Mouse (Mus musculus): ENCODE measurements around the gene Zfyve27. TPM values are rescaled to one million over a fixed set of nuclear protein-coding genes. Genes with fewer than 3 reads are reported as not detected.

Gene Zfyve27
- total RNA-seq, 2 experiments from 2014 or later: 28.4 to 32.4 TPM

DNA sequence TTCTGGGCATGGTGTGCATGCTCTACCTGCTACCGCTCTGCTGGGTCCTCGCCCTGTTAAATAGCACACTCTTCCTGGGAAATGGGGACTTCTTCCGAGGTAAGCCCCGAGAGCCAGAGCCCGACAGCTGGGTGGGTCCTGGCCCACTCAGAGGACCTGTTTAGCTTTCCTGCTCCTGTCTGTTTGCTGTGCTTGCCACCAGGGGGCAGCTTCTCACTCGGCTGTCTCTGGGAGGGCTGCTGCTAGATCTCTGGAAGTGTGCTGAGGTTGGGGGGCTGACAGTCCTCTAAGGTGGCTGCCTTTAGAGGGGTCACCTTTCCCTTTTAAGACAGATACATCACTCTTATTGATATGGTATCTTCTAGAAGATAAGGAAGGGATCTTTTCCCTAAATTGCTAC is 18.9 kb downstream of the Zfyve27 start:
- DNase-seq: peak; percentile 32

DNA sequence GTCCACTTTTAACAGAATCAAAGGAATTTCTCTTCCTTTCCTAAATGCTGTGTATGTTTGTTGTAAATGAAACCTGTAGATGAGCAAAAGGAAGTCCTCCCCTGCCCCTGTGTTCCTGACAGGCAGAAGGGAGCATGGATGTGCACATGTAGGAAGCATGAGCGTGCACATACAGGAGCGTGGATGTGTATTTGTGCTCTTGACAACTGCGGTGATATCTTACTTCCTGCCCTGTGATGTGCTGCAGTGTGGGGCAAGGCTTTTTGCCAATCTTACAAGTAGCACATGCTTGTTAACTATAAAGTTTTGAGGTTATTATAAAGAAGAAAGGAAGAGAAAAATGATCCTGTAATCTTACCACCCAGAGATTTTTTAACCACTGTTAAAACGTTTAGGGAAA is 26.0 kb downstream of the Zfyve27 start:
- DNase-seq: no peak

DNA sequence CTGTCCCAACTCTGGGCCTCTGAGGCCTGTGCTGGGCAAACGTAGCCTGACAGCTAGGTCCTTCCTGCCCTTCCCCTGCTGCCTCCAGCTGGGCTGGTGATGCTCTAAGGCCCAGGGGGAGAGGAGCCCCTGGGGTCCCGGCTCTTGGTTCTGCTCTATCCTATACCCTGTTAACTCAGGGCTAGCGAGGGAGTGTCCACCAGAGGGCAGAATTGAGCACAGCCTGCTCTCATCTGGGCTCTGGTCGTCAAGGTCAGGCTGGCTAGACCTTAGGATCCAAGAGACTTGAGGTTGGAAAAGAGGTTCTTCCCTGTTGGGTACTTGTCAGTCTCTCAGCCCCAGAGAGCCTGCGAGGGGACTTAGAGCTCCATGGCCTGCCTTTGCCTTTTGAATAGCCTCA is 26.7 kb downstream of the Zfyve27 start:
- DNase-seq: peak; percentile 77

DNA sequence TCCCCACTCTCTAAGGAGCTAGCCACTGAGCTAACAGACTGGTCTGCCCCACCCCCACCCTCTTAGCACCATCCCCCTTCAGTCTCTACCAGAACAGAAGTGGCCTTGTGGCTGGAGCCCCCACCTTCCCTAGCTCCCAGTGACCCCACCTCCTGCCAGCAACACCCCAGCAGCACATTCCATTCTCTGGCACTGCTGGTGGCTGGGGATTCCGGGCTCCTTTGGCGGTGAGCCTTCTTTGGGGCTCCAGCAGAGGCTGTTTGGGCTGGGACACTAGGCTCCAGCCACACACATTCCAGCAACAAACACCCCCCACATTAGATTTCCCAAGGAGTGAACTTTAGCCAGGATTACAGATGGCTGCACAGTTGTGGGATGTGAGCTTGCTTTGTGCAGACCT is 29.6 kb downstream of the Zfyve27 start:
- peak; percentile 25 for DNase-seq

DNA sequence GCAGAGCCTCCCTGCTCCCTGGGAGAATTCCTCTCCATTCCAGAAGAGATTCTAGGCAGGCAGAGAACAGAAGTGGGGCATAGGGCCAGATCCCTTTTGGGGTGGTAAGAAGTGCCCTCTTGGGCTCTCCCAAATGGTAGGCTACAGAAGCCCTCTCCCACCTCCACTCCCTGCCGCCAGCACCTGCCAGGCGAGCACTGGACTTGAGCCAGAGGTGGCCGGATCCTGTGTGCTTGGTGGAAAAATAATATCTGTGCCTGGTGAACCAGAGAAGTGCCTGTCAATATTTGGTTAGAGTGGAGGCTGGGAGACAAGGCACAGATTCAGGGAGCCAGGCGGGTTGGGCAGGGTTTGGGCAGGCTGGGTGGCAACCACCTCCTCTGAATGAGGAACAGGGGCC is 32.6 kb downstream of the Zfyve27 start:
- no peak for DNase-seq

DNA sequence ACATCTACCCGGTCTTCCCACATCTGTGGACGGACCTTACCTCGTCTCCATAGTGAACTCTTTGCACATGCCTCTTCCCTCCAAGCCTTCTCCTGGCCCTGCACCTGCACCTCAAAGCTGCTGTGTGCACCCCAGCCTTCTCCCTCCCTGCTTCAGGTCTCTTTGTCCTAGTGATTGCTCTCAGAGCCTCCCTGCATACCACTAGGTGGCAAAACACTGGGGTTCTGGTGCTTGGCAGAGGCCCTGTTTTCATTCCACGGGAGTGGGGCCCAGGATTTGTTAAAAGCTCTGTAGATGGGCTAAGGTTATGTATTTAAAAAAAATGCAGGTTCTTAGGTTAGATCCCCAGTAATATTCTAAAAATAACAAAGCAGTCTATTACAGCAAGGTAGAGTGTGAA is 33.3 kb downstream of the Zfyve27 start:
- DNase-seq: no peak

DNA sequence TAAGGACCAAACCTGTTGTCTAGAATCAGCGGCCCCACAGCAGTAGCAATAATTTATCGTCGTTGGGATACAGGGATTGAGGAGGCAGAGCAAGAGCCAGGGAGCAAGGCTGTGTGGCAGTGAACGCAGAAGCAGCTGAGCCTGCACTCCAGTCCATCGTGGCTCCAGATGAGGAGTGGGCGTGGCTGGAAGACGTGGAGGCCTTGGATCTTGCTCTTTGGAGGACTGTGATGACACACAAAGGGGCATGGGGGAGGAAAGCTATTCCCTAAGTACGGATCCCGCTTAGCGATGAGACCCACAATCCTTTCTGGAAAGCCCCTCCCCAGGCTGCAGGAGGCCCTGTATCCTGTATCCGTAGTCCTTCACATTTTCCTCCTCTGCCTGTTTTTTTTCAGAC is 34.3 kb downstream of the Zfyve27 start:
- no peak for DNase-seq

DNA sequence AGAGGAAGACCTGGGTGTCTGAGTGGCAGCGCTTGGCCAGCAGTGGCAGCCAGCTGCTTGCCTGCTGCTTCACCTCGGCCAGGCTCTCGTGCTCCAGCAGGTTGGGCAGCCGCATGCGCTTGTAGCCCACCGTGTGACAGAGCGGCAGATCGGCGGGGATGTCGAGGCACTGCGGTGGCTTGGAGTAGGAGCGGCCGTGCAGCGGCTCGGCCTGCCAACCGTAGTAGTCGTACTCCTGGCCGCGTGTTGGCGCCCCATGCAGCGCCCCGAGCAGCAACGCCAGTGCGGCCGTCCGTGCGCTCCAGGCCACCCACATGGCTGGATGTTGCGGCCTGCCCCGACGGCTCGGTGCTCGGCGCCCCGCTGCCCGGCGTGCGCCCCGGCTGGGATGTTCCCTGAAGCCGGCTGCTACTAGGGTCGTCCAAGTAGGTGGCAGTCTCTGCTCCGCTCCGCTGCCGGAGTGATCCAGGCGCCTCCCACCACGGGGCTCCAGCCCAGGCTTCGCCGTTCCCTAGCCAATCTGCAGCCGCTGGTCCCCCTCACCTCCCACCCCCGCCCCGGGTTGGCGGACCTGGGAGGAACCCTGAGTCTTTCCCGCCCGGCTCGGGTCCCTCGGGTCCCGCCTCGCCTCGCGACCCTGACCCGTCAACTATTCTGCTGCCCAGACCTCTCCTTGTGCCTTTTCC is 38.1 kb downstream of the Zfyve27 start, which contains the start of gene Sfrp5:
Gene Sfrp5 (minus strand): TSS at position 557 of the 686 bp plus-strand sequence.
- peak; percentile 17 for DNase-seq

DNA sequence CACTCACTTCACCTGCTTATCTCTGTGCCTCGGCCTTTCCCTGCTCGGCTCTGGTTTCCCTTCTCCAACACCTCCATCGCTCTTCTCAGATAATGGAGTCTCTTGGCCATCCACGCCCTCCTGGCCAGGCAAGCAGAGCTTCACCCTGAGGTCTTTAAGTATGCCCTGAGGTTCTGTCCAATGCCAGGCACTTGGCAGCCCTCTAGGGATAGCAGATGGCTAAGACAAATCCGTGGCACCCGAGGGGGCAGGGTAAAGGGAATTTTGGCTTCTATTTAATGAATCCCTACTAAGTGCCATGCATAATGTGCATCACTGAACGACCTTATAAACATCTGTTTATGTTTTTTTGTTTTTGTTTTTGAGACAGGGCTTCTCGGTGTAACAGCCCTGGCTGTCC is 38.7 kb downstream of the Zfyve27 start:
- no peak for DNase-seq

DNA sequence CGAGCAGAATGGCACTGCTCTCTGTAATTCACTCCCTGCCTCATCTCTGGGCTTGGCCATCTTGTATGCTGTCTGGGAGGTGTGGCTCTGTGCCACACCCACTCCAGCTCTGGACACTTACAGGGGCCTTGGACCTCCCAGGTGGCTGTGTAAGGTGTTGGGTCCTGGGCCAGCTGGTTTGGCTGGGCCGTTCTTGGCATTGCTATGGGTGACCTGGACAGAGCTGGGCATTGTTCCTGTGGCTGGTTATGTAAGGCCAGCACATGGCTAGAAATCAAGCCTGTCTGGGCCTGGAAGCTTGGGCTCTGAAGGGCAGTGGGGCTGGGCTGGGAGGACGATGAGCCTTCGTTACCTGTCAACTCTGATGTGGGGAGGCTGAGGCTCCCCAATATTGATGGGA is 40.6 kb downstream of the Zfyve27 start:
- no peak for DNase-seq

DNA sequence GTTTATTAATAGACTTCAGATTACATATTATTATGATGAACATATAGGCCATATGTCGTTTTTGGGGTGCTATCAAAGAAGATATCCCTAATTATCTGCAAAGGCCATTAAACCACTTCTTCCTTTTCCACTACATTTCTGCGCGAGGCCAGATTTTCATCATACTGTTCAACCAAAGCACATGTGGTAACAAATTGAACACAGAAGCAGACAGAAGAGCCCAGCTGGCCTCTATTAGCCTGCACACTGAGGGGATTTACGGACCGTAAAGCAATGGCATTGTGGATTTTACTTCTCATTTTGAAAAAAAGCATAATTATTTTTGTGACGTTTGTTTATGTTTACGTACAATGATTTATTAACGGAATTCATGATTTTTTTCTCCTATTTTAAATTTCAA is 41.5 kb downstream of the Zfyve27 start:
- no peak for DNase-seq

DNA sequence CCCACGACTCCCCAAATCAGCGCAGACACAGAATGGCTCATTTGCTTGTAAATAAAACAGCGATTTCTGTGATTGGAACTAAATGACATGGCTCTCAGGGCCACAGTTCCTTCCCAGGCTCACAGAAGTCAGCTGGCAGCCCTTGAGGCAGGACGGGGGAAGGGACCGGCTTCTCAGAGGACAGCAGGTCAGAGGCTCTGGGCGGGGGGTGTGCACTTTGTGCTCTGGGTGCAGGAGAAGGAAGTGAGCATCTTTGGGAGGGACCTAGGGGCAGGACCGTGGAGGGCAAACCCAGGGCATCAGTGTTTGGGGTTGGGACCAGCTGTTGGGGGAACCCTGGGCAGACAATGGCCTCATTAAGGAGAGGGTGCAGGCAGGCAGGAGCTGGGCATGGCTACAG is 45.7 kb downstream of the Zfyve27 start:
- DNase-seq: no peak

DNA sequence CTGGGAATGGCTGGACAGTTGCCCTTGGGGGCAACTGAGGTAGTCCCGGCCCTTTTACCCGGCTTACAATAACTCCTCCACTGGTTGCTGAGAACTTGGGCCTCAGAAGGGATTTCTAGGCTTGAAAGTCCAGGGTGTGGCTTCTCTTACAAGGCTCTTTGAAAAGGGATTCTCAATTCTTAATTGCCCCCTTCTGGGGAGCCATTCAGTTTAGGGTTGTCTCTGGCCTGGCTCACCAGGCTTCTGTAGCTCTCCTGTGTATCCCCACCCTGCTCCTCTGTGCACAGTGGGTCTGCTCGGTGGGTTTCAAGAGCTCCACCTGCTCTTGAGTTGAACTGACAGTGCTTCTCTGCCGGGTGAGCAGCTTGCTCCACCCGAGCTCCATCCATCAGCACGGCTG is 46.2 kb downstream of the Zfyve27 start:
- no peak for DNase-seq

DNA sequence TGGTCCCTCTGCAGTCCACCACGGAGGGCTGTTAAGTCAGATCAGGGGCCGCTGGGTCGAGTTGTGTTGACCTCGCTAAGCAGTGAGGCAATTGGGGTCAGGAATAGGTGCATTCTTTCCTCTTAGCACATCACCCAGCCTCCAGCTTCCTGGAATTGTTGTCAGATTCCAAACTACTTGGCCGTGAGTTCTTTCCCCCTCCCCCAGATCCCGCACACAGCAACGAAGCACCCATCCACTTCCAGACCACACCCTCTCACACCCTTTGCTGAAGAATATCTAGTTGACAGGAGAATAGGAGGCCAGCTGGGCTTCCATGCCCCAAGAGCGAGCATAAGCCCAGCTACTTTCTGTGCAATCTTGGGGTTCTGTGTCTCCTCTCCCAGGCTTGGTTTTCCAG is 48.2 kb downstream of the Zfyve27 start:
- DNase-seq: no peak

DNA sequence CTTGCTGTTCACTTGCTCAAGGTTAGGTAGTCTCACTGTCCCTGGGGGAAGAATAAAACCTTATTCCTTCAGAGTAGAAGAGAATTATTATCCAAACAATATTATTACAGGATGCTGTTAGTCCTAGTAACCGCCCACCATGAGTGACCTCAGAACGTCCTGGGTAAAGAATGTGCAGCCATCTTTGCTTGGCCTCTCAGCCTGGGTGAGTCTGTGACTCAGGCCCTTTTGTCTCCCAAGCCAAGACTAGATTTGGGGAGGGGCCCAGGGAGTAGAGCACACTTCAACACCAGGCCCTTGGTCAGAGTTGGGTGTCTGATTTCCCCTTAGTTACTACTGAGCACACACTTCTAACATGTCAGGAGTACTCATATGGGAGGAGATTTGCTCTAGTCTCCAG is 50.9 kb downstream of the Zfyve27 start:
- no peak for DNase-seq

DNA sequence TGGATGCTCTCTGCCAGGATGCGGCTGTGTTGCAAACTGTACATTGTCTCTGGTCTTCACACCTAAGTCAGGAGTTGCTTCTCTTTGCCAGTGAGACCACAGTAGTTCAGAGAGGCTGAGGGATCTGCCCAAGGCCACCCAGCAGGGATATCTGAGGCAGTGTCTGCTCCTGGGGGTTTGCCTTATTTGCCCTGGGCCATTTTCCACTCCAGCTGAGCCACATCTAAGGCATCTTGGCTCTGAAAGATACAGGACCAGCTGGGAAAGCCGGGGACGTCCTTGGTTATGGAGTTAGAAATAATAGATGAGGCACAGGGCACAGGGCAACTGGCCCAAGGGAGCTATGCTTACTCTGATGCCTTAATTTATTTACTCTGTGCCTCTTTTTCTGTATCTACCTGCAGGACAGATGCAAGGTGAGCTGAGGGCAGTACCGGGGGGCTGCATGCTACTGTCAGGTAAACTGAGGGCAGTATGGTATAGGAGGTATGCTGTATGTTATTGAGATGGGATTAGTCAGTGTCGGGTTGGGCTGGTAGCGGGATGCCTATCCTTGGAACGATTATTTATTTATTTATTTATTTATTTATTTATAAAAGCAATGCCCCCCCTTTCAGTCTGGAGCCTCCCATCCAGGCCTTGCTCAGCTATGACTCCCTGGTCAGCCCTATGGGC is 53.1 kb downstream of the Zfyve27 start:
- no peak for DNase-seq

DNA sequence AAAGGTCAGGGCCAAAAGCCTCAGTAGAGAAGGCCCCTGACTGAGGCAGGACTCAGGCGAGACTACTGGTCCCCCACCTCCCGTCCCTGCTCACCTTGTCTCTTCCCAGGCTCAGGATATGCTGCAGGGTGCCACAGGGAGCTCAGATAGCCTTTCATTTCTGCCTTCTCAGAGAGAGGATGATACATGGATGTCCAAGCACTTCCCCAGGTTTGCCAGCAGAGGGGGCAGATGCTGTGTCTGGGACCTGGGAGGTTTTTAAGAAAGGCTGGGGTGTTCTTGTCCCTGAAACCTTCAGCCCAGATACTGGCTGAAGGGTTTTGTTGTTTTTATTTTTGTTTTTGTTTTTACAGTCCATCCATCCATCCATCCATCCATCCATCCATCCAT is 53.6 kb downstream of the Zfyve27 start:
- peak; percentile 60 for DNase-seq

DNA sequence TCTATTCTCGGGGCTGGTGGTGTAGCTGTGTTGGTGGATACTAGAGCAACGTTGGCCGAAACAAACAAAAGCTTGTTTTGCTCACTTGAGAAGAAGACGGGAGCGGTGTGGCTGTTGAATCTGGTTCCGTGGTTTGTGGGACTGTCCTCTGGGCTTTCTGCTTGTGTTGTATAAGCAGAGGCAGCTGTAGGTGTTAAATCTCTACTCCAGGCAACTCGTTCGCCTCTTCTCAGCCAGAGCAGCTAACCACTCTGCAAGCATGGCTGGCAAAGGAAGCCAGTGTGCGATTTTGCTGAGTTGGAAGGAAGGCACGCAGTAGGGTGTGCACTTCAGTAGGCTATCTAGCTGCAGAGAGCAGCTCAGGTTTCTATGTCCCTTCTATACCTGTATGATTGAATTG is 62.7 kb downstream of the Zfyve27 start:
- no peak for DNase-seq

DNA sequence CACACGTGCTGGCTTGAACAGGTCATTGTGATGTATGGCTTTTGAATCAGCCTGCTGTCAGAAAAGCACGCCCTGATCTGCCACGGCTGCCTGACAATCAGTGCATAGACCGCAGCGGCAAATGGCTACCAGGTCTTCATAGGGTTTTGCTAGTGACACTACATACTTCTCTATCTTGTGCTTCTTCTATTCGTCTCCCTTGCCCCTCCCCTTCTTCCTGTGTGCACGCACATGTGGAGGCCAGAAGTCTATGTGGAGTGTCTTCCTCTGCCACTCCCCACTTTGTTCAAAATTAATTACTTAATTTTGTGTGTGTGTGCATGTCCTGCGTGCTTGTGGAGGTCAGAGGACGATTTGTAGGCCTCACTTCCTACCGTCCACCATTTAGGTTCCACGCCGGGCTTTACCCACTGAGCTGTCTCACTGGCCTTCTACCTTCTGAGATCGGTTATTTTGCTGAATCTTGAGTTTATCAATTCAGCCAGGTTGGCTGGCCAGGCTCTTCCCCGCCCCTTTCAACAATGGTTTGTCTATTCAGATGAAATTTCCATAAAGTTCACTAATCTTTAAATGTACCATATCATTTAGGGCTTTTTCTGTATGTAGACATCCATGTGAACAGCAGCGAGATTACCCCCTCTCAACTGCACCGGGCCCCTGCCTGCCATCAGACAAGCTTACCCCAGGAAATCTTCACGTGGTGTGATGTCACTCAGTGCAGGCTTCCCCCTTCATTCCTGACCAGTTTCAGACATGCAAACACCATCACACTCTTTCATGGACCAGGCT is 65.9 kb downstream of the Zfyve27 start:
- DNase-seq: no peak

DNA sequence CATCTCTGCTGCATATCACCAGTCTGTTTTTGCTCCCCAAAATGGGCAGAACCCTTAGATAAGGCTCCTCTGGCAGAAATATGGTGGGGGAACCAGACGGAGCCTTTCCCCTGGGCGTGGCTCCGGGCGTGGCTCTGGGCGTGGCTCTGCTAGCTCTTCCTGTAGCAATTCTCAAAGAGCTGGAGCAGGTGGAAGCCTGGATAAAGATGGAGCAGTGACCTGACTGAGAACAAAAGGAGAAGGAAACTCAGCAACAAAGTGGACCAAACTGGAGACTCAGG is 66.5 kb downstream of the Zfyve27 start:
- DNase-seq: no peak

DNA sequence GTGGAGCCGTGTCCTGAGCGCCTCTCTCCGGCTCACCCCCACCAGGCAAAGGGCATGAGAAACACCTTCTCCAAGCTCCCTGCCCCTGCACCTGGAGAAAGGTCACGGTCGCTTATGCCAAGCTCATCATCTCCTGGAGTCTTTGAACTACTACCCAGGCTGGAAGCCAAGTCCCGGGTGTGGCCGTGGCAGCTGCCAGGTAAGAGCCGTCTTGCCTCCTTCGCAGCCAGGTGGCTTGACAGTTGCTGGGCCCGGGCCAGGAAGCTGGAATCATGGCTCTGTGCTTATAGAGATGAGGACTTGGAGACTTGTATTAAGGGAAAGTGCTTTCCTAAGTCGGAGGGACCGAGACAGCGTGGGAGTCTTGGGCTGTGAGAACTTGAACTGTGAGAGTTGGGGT is 67.2 kb downstream of the Zfyve27 start:
- DNase-seq: no peak

DNA sequence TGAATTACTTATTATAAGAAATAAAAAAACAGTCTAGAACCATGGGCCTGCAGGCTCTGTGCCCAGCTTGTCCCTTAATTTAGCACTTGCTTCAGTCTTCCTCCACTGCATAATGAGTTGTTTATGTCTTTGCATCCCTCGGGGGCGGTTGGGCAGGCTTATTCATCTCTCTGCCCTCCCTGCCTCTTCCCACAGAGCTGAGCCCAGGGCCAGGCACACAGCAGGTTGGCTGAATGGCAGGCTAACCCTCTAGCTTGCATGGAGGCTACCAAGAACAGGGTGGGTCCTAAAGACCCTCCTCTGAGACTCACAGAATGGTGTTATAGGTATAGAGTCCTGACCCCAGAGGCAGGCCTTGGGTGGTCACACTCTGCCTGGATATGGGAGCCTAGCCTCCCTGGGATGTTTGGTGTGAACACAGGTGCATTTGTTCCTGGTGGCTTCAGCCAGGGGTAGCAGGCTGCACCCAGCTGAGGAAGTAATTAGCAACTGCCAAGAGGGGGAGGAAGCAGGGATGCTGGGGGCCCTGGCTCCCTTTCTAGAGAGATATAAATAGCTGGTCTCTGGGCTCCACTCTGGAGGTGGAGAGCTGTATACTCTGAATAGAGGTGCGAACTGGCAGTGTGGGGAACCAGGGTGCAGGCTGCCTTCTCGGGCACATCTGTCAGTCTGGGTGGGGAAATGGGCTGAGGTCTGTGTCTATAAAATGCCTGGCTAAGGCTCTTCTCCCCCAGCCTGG is 74.0 kb downstream of the Zfyve27 start:
- DNase-seq: peak; percentile 53

DNA sequence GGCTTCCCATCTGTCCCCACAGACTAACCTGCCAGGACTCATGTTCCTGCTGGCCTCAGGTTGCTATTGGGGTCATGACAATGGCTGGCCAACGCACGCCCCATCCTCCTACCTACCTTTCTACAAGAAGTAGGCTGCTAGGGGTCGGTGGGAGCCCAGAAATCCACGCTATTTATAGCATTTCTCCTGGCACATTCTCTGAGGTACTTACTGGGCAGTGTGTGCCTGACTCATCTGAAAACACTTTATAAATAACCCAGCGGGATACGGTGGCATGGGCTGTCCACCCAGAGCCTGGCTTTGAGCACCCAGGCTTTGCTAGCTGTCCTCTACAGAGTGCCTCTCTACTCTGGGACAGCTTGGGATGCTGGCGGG is 74.6 kb downstream of the Zfyve27 start:
- peak; percentile 60 for DNase-seq
